Comparison of ENCODE assay signal across 1 mouse cellular context in the genomic region with DNA sequence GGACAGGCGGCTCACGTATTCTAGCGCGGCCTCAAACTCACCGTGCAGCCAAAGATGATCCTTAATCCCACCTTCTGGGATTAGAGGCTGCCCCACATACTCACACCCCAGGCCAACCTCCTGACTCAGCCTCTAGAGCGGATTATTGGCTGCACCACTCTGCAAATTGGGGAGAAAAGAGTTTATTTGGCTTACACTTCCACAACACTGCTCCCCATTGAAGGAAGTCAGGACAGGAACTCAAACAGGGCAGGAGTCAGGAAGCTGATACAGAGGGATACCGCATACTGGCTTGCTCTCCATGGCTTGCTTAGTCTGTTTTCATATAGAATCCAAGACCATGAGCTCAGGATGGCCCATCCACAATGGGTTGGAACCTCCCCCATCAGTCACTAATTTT.
TF ChIP-seq lines count a peak whose summit lies in the region.

No protein-coding gene starts in this region.

TF ChIP-seq in CH12.LX, 34 proteins besides CTCF, POLR2A, EP300 and RAD21 (continued from another document):
- TF ChIP-seq BHLHE40 (IDR thresholded peaks at IDR 0.05; ENCODE audit: low read depth, low read length) (no peak), JUN (IDR thresholded peaks at IDR 0.05; ENCODE audit: insufficient read depth, low read depth, low read length) (no peak), NRF1 (IDR thresholded peaks at IDR 0.05; ENCODE audit: low read depth, low read length) (no peak), PAX5 (IDR thresholded peaks at IDR 0.05; ENCODE audit: low read length) (no peak)
